Mouse (Mus musculus): Measurements from ENCODE around the gene Cts8.

Cts8 gene

GRCm38 (mm10) chr13:61255258-61255657, at the start of gene Cts8:
Gene Cts8, minus strand, starts transcription at chr13:61255358.
- DNase-seq: no peak

- DNase-seq: no peak
Observed at GRCm38 (mm10) chr13:61288739-61289138, 33.6 kb upstream of the Cts8 start, which contains the start of gene Gm49398. Gene Gm49398, minus strand, starts transcription at chr13:61288839.

- DNase-seq: peak; percentile 37 to 41
Observed at GRCm38 (mm10) chr13:61241076-61241947, 13.8 kb downstream of the Cts8 start.

GRCm38 (mm10) chr13:61203310-61203709, 51.8 kb downstream of the Cts8 start, which contains the start of gene Cts6:
Gene Cts6, minus strand, starts transcription at chr13:61203410.
- no peak for DNase-seq
